Mouse (Mus musculus) G1E-ER4 (cell line): ENCODE results near the gene Cdcp1. TPM values are rescaled to one million over a fixed set of nuclear protein-coding genes. Genes with fewer than 3 reads are reported as not detected.

Experiments
- GATA1 ChIP-seq: IDR thresholded peaks from one replicate; pipeline ENCODE4 v1.8.0; 2012; ENCODE audit warnings: low read length, inconsistent platforms
- polyA plus RNA-seq: library from polyadenylated mRNA; stranded (reverse); fragments of >175 nt; gene quantifications from 2 replicates; pipeline ENCODE4 v1.2.3, GENCODE M21; 2012

Cdcp1 gene
- polyA plus RNA-seq, 1 experiment, result not detected

DNA sequence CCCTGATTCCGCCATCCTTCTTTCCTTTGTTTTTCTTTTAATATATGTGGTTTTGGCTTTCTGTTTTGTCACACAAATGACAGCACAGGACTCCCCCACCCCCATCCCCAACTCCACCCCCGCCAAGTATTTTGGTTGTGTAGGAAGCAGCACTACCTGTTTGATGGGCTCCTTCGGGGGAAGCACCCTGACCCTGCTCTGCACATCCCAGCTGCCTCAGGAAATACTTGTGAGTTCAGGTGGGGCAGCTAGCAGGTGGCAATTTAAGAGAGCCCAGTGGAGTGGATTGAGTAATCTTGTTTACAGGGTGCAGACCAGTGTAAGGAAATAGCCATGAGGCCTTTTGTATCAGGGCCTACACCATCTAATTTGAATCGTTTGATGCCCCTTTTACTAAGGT is 14.0 kb upstream of the Cdcp1 start:
- TF ChIP-seq GATA1, result no peak

- no peak for TF ChIP-seq GATA1
These were observed 12.8 kb upstream of the Cdcp1 start for GRCm38 (mm10) chr9:123228671-123229070.

GRCm38 (mm10) chr9:123227106-123227750 is 11.4 kb upstream of the Cdcp1 start:
- TF ChIP-seq GATA1, result no peak

DNA sequence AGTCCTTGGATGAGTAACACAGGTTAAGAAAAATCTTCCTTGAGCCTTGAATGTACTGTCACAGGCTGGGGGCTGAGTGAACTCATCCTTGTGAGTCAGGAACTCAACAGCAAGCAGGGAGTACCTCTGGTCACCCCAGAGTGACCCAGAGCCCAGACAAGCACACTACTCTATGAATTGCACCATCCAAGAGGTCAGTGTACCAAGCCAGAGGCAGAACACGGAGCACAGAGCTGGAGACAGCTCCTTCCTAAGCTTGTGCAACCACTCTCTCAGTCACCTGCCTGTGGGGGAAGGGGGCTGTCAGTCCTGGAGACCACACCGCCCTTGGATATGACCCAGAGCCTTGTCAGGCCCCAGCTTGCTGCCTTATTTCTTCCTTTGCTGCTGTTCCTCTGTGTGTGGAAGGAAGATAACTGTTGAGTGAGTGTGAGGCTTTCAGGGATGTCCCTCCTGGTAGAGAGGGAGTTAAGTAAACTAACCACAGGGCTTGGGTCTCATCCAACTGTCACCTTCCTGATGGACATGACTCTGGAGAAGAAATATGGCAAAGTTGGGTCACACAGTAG is 9.1 kb upstream of the Cdcp1 start:
- no peak for TF ChIP-seq GATA1

GRCm38 (mm10) chr9:123219826-123220225 is 4.0 kb upstream of the Cdcp1 start:
- TF ChIP-seq GATA1, result no peak

- TF ChIP-seq GATA1, result no peak
These were observed 2.5 kb downstream of the Cdcp1 start for GRCm38 (mm10) chr9:123213371-123213770.

DNA sequence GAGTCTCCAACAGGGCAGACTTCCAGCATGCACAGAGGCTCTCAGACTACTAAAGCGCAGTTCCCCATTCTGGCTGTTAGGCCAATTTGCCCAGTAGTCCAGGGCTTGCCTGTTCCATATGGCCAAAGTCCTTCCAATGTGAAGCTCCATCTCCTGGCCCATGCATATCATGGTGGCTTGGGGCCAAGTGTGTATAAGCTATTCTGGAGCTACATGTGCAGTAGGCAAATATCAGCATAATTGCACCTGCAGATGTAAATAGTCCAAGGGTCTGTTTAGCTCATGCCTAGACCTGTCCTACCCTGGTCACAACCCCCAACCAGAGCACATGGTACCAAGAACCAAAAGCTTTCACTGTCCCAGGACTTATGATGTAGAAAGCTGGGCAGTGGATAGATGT is 7.9 kb downstream of the Cdcp1 start:
- no peak for TF ChIP-seq GATA1

DNA sequence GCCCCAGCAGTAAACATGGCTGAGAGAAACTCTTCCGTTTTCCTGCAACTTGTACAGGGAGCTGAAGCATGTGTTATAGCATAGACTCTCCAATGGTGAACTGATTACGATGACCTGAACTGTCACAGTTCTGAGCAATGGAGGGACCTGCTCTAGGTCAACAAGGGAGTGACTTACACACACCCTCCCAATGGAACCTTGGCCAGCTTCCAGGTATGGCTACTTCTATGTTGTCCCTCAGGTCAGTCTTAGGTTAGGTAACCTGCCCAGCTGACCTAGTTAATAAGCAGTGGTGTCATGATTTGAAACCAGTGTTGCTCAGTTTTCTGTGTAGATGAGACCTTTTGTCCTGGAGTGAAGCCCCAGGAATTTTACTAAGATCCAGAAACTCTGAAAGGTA is 8.9 kb downstream of the Cdcp1 start:
- no peak for TF ChIP-seq GATA1

DNA sequence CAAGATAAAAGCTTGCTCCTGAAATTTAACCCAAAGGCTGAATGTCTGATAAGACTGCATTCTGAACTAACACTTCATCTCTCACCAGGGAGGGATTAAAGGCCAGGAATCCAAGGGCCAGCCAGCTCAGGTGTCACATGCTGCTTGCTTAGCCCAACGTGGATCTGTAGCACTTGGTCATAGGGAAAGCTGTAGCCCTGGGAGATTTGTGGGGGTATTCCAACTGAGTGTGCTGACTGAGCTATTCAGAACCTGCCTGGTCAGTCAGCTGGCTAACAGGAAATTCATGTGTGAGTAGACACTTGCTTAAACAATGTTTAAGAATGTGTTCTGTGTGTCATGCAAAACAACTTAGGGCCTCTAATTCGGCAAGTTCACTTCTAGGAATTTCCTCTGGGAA is 9.3 kb downstream of the Cdcp1 start:
- no peak for TF ChIP-seq GATA1

DNA sequence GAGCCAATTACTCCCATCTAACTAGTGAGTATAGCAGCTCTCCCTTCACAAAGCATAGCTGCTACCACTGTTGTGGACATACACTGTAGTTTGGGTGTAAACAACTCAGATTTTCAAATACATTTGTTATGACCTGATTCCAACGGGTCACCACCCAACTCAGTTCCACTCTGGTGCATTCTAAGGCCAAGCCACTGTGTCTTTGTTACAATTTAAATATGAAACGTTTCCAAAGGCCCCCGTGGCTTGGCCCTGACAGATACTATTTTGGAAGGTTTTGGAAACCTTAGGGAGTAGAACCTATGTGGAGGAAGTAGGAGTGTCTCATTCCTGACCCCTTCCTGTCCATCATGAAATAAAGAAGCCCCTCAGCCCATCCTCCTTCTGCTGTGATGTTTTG is 15.7 kb downstream of the Cdcp1 start:
- TF ChIP-seq GATA1, result no peak

GRCm38 (mm10) chr9:123188271-123188670 is 27.6 kb downstream of the Cdcp1 start:
- no peak for TF ChIP-seq GATA1

GRCm38 (mm10) chr9:123187589-123187988 is 28.2 kb downstream of the Cdcp1 start:
- TF ChIP-seq GATA1, result no peak

DNA sequence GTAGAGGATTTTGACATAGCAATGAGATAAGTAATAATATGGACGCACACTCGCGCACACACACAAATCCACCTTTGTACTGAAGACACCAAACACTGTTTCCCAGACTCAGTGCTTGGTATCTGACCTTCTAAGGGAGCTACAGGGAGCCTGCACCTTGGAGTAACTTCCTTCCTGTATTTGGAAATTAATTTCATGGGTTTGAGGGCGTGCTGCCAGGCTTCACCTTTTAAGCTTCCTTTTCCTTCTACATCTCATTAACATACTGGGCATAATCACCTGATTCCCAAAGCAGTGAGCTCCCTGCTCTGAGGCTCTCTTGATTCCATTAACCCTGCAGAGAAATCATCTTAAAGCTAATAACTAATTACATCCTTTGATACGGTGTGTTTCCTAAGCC is 29.7 kb downstream of the Cdcp1 start:
- TF ChIP-seq GATA1, result no peak

DNA sequence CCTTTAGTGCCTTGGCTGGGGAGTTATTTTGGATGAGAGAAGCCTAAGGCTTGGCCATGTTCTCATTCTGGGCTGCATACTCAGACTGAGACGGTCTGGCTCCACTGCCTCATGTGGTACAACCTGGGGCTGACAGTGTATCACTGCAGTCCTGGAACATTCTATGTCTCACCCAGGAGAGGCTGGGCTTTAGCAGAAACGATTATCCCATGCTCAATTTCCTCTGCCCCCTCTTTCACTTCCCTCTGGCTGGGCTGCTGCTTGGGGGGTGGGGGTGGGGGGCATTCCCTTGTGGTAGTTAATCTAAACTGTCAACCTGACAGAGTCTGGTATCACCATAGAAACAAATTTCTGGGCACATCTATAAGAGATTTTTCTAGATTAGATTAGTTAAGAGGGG is 30.3 kb downstream of the Cdcp1 start:
- no peak for TF ChIP-seq GATA1

GRCm38 (mm10) chr9:123183226-123183625 is 32.6 kb downstream of the Cdcp1 start:
- no peak for TF ChIP-seq GATA1

GRCm38 (mm10) chr9:123180003-123180402 is 35.8 kb downstream of the Cdcp1 start:
- no peak for TF ChIP-seq GATA1

DNA sequence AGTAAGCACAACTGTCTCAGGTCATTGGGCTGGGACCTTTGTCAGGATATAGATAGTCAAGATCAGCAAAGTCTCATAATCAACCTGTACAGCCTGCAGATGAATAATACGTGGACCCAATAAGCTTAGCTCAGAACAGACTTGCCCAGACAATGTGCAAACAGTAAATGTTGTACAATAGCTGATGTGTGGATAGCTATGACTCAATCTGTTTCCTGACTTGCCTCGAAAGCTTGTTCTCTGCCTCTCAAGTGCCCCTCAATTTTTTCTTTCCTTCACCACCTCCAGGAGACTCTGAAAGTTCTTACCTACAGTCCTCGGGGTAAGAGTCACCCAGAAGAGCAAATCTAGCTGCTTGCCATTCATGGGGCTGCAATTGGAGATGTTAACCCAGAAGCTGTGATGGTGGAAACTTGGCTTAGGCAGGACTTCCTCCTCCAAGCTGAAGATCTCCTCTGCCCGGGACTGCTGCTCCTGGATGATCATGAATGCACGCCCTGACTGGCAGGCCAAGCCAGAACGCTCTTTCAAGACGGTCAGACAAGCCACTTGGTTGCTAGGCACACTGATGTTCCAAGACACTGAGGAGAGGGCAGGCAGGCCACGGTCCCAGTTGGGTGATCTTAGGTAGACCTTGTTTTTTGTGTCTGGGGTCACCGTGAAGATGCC is 38.3 kb downstream of the Cdcp1 start:
- TF ChIP-seq GATA1, result no peak
